Mouse (Mus musculus) midbrain, embryonic 16.5 days (tissue): ENCODE results near the gene Myf5. TPM values are rescaled to one million over a fixed set of nuclear protein-coding genes. Genes with fewer than 3 reads are reported as not detected.
A peak's percentile ranks its signal among the peaks of the same experiment; 100 is the strongest.

Experiments
- ATAC-seq: fragments of 200-750 bp; cut with Nextera tagmentation; 2 replicates; pipeline ENCODE4 v1.8.0; 2017; ENCODE audit warnings: moderate TSS enrichment
- H3K27ac ChIP-seq: fragments of 300-500 bp; sonication (generic); 2 replicates; pipeline ENCODE4 v1.5.1; 2014; ENCODE audit warnings: mild to moderate bottlenecking, low read length, mixed read lengths
- H3K27me3 ChIP-seq: fragments of 300-500 bp; sonication (generic); 2 replicates; pipeline ENCODE4 v1.6.1; 2014; ENCODE audit warnings: low read depth, low read length, mixed read lengths; ENCODE audit not compliant: control insufficient read depth, insufficient read depth
- H3K36me3 ChIP-seq: fragments of 300-500 bp; sonication (generic); 2 replicates; pipeline ENCODE4 v1.6.1; 2014; ENCODE audit warnings: mild to moderate bottlenecking, low read length, moderate library complexity, mixed read lengths; ENCODE audit not compliant: control insufficient read depth, insufficient read depth
- H3K4me1 ChIP-seq: fragments of 300-500 bp; sonication (generic); 2 replicates; pipeline ENCODE4 v1.6.1; 2014; ENCODE audit warnings: mild to moderate bottlenecking, low read length, mixed read lengths; ENCODE audit not compliant: control insufficient read depth, insufficient read depth
- H3K4me2 ChIP-seq: fragments of 300-500 bp; sonication (generic); 2 replicates; pipeline ENCODE4 v1.6.1; 2014; ENCODE audit warnings: mild to moderate bottlenecking, low read length, mixed read lengths
- H3K4me3 ChIP-seq: fragments of 300-500 bp; sonication (generic); 2 replicates; pipeline ENCODE4 v1.5.1; 2014; ENCODE audit warnings: low read depth, mild to moderate bottlenecking, low read length, moderate library complexity, mixed read lengths
- H3K9ac ChIP-seq: fragments of 300-500 bp; sonication (generic); 2 replicates; pipeline ENCODE4 v1.6.1; 2014; ENCODE audit warnings: low read depth, low read length, mixed read lengths
- H3K9me3 ChIP-seq: fragments of 300-500 bp; sonication (generic); replicated peaks from 2 replicates; pipeline ENCODE4 v1.6.1; 2014; ENCODE audit warnings: mild to moderate bottlenecking, low read length, mixed read lengths; ENCODE audit not compliant: control insufficient read depth, poor library complexity, severe bottlenecking
- WGBS: fragments of 180-500 bp; shearing (Covaris S2); extraction: QIAGEN DNeasy Blood & Tissue Kit; methylation state at CpG from one replicate; pipeline ENCODE4 v1.1.7; 2014; 5-methylcytosine and 5-hydroxymethylcytosine counted together
- polyA plus RNA-seq: library from polyadenylated mRNA; unstranded; fragments of >200 nt; fragmentation: Nextera tagmentation; extraction: Ambion mirVana; gene quantifications from 2 replicates; pipeline ENCODE4 v1.2.1, GENCODE M21; 2015

The Myf5 gene
- polyA plus RNA-seq, 1 experiment from 2014 or later: 0.09 TPM

GRCm38 (mm10) chr10:107494568-107494967 lies 8.6 kb upstream of the Myf5 start, which contains the start of gene Myf6:
Myf6 (minus strand) TSS chr10:107494737.
- Histone ChIP-seq H3K36me3 (no peaks in the 10 kb centered on the region), H3K4me3 (peak within 1 kb of the TSS; percentile 27; the same call in 1 of the 2 replicates), H3K27me3 (no peaks in the 10 kb centered on the region), H3K9ac (no peak within 1 kb of the TSS), H3K4me1 (peaks cover 6% of the 10 kb centered on the region; the same call in 1 of the 2 replicates), H3K4me2 (peak within 1 kb of the TSS; percentile 60), H3K27ac (no peak within 1 kb of the TSS), H3K9me3 (no peaks in the 10 kb centered on the region)
- ATAC-seq: 0 out of 2 replicates have a peak, but pooled peaks have one; percentile 45
- 91% methylated on average over 6 of the region's 6 CpGs for WGBS

GRCm38 (mm10) chr10:107493580-107494474 lies 7.9 kb upstream of the Myf5 start:
- ATAC-seq: peak; percentile 87
- Histone ChIP-seq H3K9me3 (no peaks in the 10 kb centered on the region), H3K4me3 (peak overlapping the region; percentile 27; the same call in 1 of the 2 replicates), H3K9ac (peak overlapping the region; percentile 42; the same call in 1 of the 2 replicates), H3K27ac (no peak overlapping the region), H3K4me1 (peaks cover 6% of the 10 kb centered on the region; the same call in 1 of the 2 replicates), H3K4me2 (peak overlapping the region; percentile 60), H3K27me3 (no peaks in the 10 kb centered on the region), H3K36me3 (no peaks in the 10 kb centered on the region)
- WGBS: 41% methylated on average over 20 of the region's 20 CpGs

- no peak for ATAC-seq
- H3K27me3 ChIP-seq: no peaks in the 10 kb centered on the region
- H3K4me3 ChIP-seq: peak overlapping the region; percentile 27; the same call in 1 of the 2 replicates
- 35% methylated on average over 18 of the region's 18 CpGs for WGBS
- H3K4me2 ChIP-seq: peak overlapping the region; percentile 60
- H3K36me3 ChIP-seq: no peaks in the 10 kb centered on the region
- peak overlapping the region; percentile 42; the same call in 1 of the 2 replicates for H3K9ac ChIP-seq
- peaks cover 6% of the 10 kb centered on the region; the same call in 1 of the 2 replicates for H3K4me1 ChIP-seq
- no peaks in the 10 kb centered on the region for H3K9me3 ChIP-seq
- H3K27ac ChIP-seq: no peak overlapping the region
Measured at GRCm38 (mm10) chr10:107492867-107493579, 7.1 kb upstream of the Myf5 start.

GRCm38 (mm10) chr10:107488654-107489315 lies 2.9 kb upstream of the Myf5 start:
- no peak for ATAC-seq
- no peak overlapping the region for H3K9ac ChIP-seq
- H3K27me3 ChIP-seq: no peaks in the 10 kb centered on the region
- 29% methylated on average over 12 of the region's 12 CpGs for WGBS
- H3K4me3 ChIP-seq: no peak overlapping the region
- no peaks in the 10 kb centered on the region for H3K36me3 ChIP-seq
- H3K4me2 ChIP-seq: peak overlapping the region; percentile 9; the same call in 1 of the 2 replicates
- H3K9me3 ChIP-seq: no peaks in the 10 kb centered on the region
- H3K27ac ChIP-seq: no peak overlapping the region
- peaks cover 5% of the 10 kb centered on the region; the same call in 1 of the 2 replicates for H3K4me1 ChIP-seq

- no peak overlapping the region for H3K9ac ChIP-seq
- ATAC-seq: no peak
Measured at GRCm38 (mm10) chr10:107486770-107487169, 836 bp upstream of the Myf5 start.

DNA sequence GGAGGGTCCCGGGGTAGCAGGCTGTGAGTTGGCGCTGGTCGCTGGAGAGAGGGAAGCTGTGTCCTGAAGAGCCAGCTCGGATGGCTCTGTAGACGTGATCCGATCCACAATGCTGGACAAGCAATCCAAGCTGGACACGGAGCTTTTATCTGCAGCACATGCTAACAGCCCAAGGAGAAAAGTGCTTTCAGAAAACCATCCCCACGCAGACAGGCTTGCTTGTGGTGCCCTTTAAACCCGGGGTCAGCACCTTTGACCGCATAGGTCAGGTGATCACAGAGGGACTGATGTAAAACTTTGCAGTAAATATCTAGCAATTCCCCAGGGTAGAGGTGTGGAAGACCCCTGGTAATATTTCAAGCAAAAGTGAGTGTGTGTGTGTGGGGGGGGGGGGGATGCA lies 1.9 kb downstream of the Myf5 start:
- Histone ChIP-seq H3K4me3 (no peak overlapping the region), H3K36me3 (no peaks in the 10 kb centered on the region), H3K9ac (no peak overlapping the region), H3K9me3 (no peaks in the 10 kb centered on the region), H3K4me1 (no peaks in the 10 kb centered on the region), H3K27me3 (no peaks in the 10 kb centered on the region), H3K27ac (no peak overlapping the region), H3K4me2 (no peak overlapping the region)
- 71% methylated on average over 10 of the region's 10 CpGs for WGBS
- ATAC-seq: no peak

More at GRCm38 (mm10) chr10:107486770-107487169, 836 bp upstream of the Myf5 start:
- no peaks in the 10 kb centered on the region for H3K27me3 ChIP-seq
- H3K27ac ChIP-seq: no peak overlapping the region
- no peaks in the 10 kb centered on the region for H3K4me1 ChIP-seq
- H3K4me3 ChIP-seq: no peak overlapping the region
- H3K36me3 ChIP-seq: no peaks in the 10 kb centered on the region
- no peaks in the 10 kb centered on the region for H3K9me3 ChIP-seq
- WGBS: 79% methylated on average over 12 of the region's 12 CpGs
- H3K4me2 ChIP-seq: no peak overlapping the region

DNA sequence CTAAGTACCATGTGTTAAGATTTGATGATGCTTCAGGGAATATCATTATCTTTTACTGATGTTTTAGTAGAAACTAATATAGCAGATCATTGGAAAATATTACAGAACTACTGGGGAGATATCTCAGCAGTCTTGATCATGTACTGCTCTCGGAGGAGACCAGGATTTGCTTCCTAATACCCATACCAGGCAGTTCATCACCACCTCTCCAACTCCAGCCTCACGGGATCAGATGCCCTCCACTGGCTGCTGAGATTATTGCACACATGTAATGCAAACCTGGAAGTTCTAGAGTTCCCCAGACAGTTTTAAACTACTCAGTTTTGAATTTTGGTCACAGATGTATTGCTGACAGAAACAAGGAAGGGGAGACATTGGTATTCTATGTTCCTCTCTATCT lies 12.4 kb downstream of the Myf5 start:
- no peak overlapping the region for H3K27ac ChIP-seq
- H3K9ac ChIP-seq: no peak overlapping the region
- ATAC-seq: no peak
- no peaks in the 10 kb centered on the region; the same call in 1 of the 2 replicates for H3K4me1 ChIP-seq
- 52% methylated on average over 2 of the region's 2 CpGs for WGBS
- no peak overlapping the region for H3K4me3 ChIP-seq
- H3K27me3 ChIP-seq: no peaks in the 10 kb centered on the region
- no peaks in the 10 kb centered on the region for H3K36me3 ChIP-seq
- no peak overlapping the region for H3K4me2 ChIP-seq
- H3K9me3 ChIP-seq: no peaks in the 10 kb centered on the region

DNA sequence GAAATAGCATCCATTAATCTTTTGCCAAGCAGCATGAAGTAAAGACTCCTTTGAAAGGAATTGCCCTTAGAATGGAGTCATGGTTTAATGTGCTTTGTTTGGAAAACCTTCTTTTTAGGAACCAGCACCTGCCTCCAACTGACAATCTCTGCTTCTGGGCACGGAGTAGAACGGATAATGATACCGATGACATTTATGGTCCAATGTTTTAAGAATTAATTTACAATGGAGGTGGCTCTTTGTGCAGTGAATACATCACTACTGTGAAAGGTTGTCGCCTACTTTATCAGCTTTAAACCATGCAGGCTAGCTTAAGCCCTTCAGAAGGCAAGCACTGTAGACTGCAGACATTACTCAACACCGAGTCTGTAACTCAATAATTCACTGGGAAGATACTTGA lies 14.2 kb downstream of the Myf5 start:
- Histone ChIP-seq H3K4me3 (no peak overlapping the region), H3K9me3 (no peaks in the 10 kb centered on the region), H3K4me1 (no peaks in the 10 kb centered on the region; the same call in 1 of the 2 replicates), H3K36me3 (no peaks in the 10 kb centered on the region), H3K27me3 (no peaks in the 10 kb centered on the region), H3K4me2 (no peak overlapping the region), H3K9ac (no peak overlapping the region), H3K27ac (no peak overlapping the region)
- no peak for ATAC-seq
- WGBS: 40% methylated on average over 5 of the region's 5 CpGs
